Mouse (Mus musculus) CH12.LX (cell line): Measurements from ENCODE around the gene Arl1.

Experiments
- IRF4 ChIP-seq: IDR thresholded peaks from 2 replicates; pipeline ENCODE4 v1.6.1; 2014; ENCODE audit warnings: low read depth, mild to moderate bottlenecking, inconsistent platforms, low read length, improper control_type of control experiment
- JUND ChIP-seq: conservative IDR thresholded peaks from 2 replicates; pipeline ENCODE4 v1.6.1; 2011; ENCODE audit warnings: low read depth, low read length, improper control_type of control experiment

GRCm38 (mm10) chr10:88728166-88728565, 2.5 kb upstream of the Arl1 start:
- TF ChIP-seq IRF4 (no peak), JUND (no peak)
